ENCODE assay signal across 12 mouse cellular contexts in genomic region chr4:111900491-111900890, GRCm38 (mm10). TPM values are rescaled to one million over a fixed set of nuclear protein-coding genes. Genes with fewer than 3 reads are reported as not detected.
DNase-seq lines count a peak whose midpoint lies in the region; ATAC-seq and TF ChIP-seq lines count a peak whose summit lies in the region.
"Not testable (repeated sequence)": the region's sequence is repeated elsewhere in the genome, so short reads cannot be mapped to it uniquely, and the experiment has no call there.
"Had no signal": no experiment of that assay in that cellular context is flagged by ENCODE, and none has a peak within 500 bp of the region (broad histone marks: within the 10 kb centered on the region; RNA-seq: fewer than 3 reads in every experiment).

No protein-coding gene starts in this region.

- WGBS in stomach, postnatal 0 days = 81% methylated on average over 1 of the region's 1 CpGs

- TF ChIP-seq CTCF in stomach, postnatal 0 days (IDR thresholded peaks at IDR 0.05; ENCODE audit: low read depth) = not testable (repeated sequence)

- ATAC-seq in frontal cortex, adult (ENCODE audit: low TSS enrichment) = peak; percentile 84
- not testable (repeated sequence) for ATAC-seq in stomach, postnatal 0 days (ENCODE audit: low FRiP score, low TSS enrichment)

- H3K9me3 ChIP-seq in stomach, postnatal 0 days (ENCODE audit: control insufficient read depth, low read length) = not testable (repeated sequence)

- H3K4me2 ChIP-seq in stomach, postnatal 0 days (replicated peaks; ENCODE audit: low read depth) = not testable (repeated sequence)

- not testable (repeated sequence) for TF ChIP-seq EP300 in stomach, postnatal 0 days (optimal IDR thresholded peaks at IDR 0.05)

- not testable (repeated sequence) for H3K4me1 ChIP-seq in stomach, postnatal 0 days (replicated peaks; ENCODE audit: control insufficient read depth, insufficient read depth)

- H3K4me3 ChIP-seq in stomach, postnatal 0 days (ENCODE audit: low read depth, low read length) = not testable (repeated sequence)

- peak; percentile 53 for DNase-seq in brain, adult 2 months (ENCODE audit: low read depth, low spot score)
- peak; percentile 30 for DNase-seq in heart, adult 11 months
- DNase-seq in stomach, postnatal 0 days (ENCODE audit: low spot score) = not testable (repeated sequence)

- H3K9ac ChIP-seq in stomach, postnatal 0 days (ENCODE audit: low read length) = not testable (repeated sequence)

- H3K36me3 ChIP-seq in stomach, postnatal 0 days (ENCODE audit: control insufficient read depth, insufficient read depth, low read length) = not testable (repeated sequence)

- H3K27me3 ChIP-seq in stomach, postnatal 0 days (ENCODE audit: control insufficient read depth, insufficient read depth, low read length) = not testable (repeated sequence)

- H3K27ac ChIP-seq in stomach, postnatal 0 days (replicated peaks) = 0 out of 2 replicates have a peak overlapping the region, but pooled peaks have one; percentile 24

RNA-seq across cellular contexts. Expression of gene Slc5a9, which starts 2.2 kb away (rescaled TPM):
- polyA plus RNA-seq in stomach, postnatal 0 days (2015; fragmentation: Nextera tagmentation; extraction: Ambion mirVana) = 12.2 and 15.4 TPM in 2 replicates
- polyA plus RNA-seq: activated CD4-positive, CD25-positive, alpha-beta regulatory T cell, adult 4 months; adrenal gland, adult 2 months; C2C12; CD4-positive, CD25-positive, alpha-beta regulatory T cell, adult 4 months; cerebellum, adult 2 months; G1E; Patski had no signal

RNA-seq across cellular contexts. Expression of gene Skint8, which starts 18.7 kb away (rescaled TPM):
- 1.2 and 1.6 TPM in 2 replicates for polyA plus RNA-seq in stomach, postnatal 0 days (2015; fragmentation: Nextera tagmentation; extraction: Ambion mirVana)
- polyA plus RNA-seq: activated CD4-positive, CD25-positive, alpha-beta regulatory T cell, adult 4 months; adrenal gland, adult 2 months; brain, embryonic 14.5 days; C2C12; CD4-positive, CD25-positive, alpha-beta regulatory T cell, adult 4 months; cerebellum, adult 2 months; G1E; Patski had no signal
